In the genomic region with DNA sequence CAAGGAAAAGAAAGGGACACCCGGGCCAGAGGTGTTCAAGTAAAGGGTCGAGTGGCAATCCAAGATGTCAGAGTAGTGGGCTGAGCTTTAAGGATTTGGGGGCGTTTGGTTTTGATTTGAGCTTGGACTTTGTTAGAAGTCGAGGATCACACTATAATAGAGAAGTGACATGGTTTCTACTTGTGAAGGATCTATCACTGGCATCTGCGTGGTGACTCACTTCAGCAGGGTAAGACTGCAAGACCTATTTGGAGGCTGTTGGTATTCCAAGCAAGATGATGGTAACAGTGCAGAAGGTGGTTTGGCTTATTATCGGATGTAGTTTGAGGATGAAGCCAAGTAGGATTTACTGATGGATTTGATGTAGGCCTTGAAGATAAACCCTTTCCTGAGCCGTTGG, we compare ENCODE assay signal across 8 mouse cellular contexts. TPM values are rescaled to one million over a fixed set of nuclear protein-coding genes. Genes with fewer than 3 reads are reported as not detected.
DNase-seq lines count a peak whose midpoint lies in the region; ATAC-seq and TF ChIP-seq lines count a peak whose summit lies in the region.

No protein-coding gene starts in this region.

- H3K79me2 ChIP-seq in macrophage (ENCODE audit: inconsistent target): peaks cover 29% of the 10 kb centered on the region

- peak; percentile 1 for DNase-seq in embryo, embryonic 9.5 days (ENCODE audit: extremely low spot score)
- DNase-seq in embryo, embryonic 10.5 days (ENCODE audit: low spot score): no peak
- no peak for DNase-seq in forebrain, postnatal 0 days
- no peak for DNase-seq in thymus, postnatal 0 days (ENCODE audit: low spot score)
- no peak for DNase-seq in left cerebral cortex, postnatal 14 days (ENCODE audit: low spot score in 2 of 2)
- no peak for DNase-seq in layer of hippocampus, postnatal 10 days (ENCODE audit: low spot score in 2 of 2)

- no peaks in the 10 kb centered on the region for H3K27me3 ChIP-seq in E14TG2a.4 (ENCODE audit: insufficient read depth, low read length)
- H3K27me3 ChIP-seq in forebrain, postnatal 0 days (ENCODE audit: insufficient read depth, low read length): no peaks in the 10 kb centered on the region

- TF ChIP-seq CTCF in E14TG2a.4 (conservative IDR thresholded peaks at IDR 0.05; ENCODE audit: low read length): no peak
- no peak for TF ChIP-seq CTCF in forebrain, postnatal 0 days (IDR thresholded peaks at IDR 0.05; ENCODE audit: low read depth)

- H3K27ac ChIP-seq in forebrain, postnatal 0 days (ENCODE audit: low read depth, low read length): no peak overlapping the region
- no peak overlapping the region for H3K27ac ChIP-seq in macrophage

- 53% methylated on average over 7 of the region's 7 CpGs for WGBS in forebrain, postnatal 0 days
- 47% methylated on average over 7 of the region's 7 CpGs for WGBS in macrophage (ENCODE audit: missing documents)

- H3K9me3 ChIP-seq in E14TG2a.4 (ENCODE audit: low read length): no peaks in the 10 kb centered on the region
- no peaks in the 10 kb centered on the region for H3K9me3 ChIP-seq in forebrain, postnatal 0 days (ENCODE audit: low read length)

- H3K4me1 ChIP-seq in E14TG2a.4 (replicated peaks; ENCODE audit: low read depth, low read length): peaks cover 14% of the 10 kb centered on the region
- peaks cover 9% of the 10 kb centered on the region for H3K4me1 ChIP-seq in forebrain, postnatal 0 days (ENCODE audit: insufficient read depth)

- H3K36me3 ChIP-seq in E14TG2a.4 (ENCODE audit: insufficient read depth, low read length): peaks cover 29% of the 10 kb centered on the region
- H3K36me3 ChIP-seq in forebrain, postnatal 0 days (ENCODE audit: insufficient read depth): peaks cover 18% of the 10 kb centered on the region
- H3K36me3 ChIP-seq in macrophage (ENCODE audit: inconsistent target): peaks cover 19% of the 10 kb centered on the region; the same call in 1 of the 2 replicates

- H3K4me2 ChIP-seq in forebrain, postnatal 0 days (ENCODE audit: low read depth): peak overlapping the region; percentile 72

- H3K9ac ChIP-seq in forebrain, postnatal 0 days: peak overlapping the region; percentile 93; the same call in 1 of the 2 replicates

- H3K4me3 ChIP-seq in E14TG2a.4 (replicated peaks; ENCODE audit: low read length) (peak overlapping the region; percentile 95), macrophage (ENCODE audit: inconsistent target) (peak overlapping the region; percentile 47)
- H3K4me3 ChIP-seq in forebrain, postnatal 0 days (ENCODE audit: low read depth, low read length): peak overlapping the region; percentile 89

- no peak for ATAC-seq in forebrain, postnatal 0 days

- intact Hi-C loops in left cerebral cortex, postnatal 14 days (cut with DNase I): no loop called here

RNA-seq across cellular contexts. Expression of a gene that starts 1.1 kb away (rescaled TPM):
- total RNA-seq in forebrain, postnatal 0 days (2014; rRNA removed): 12.6 and 20.3 TPM in 2 replicates
- 82.6 and 83.2 TPM in 2 replicates for polyA plus RNA-seq in forebrain, postnatal 0 days (2015; fragmentation: Nextera tagmentation; extraction: Ambion mirVana)
- total RNA-seq in macrophage (2018; cell fraction: chromatin; rRNA removed): 10 to 100 TPM in 14 of 26 experiments, 1 to 10 TPM in 11, under 1 TPM in 1; 0.62 to 31.6 (median 10.9) TPM
- 10 to 100 TPM in 25 of 26 experiments, 1 to 10 TPM in 1; 7.6 to 29.2 (median 19.0) TPM for total RNA-seq in macrophage (2018; cell fraction: cytosol; rRNA removed)
- 10 to 100 TPM in 10 of 26 experiments, 1 to 10 TPM in 16; 2.5 to 29.9 (median 8.8) TPM for total RNA-seq in macrophage (2018; cell fraction: nucleus; rRNA removed)
- 12.5 to 19.3 TPM (median 19.2 TPM) in 3 replicates for polyA plus RNA-seq in macrophage (2018)
- 105 and 111 TPM in 2 replicates for polyA plus RNA-seq in thymus, postnatal 0 days (2015; fragmentation: Nextera tagmentation; extraction: Ambion mirVana)
- 10 to 100 TPM; 42.8 to 45.9 TPM for total RNA-seq in left cerebral cortex, postnatal 14 days (2021)
- 10 to 100 TPM; 43.5 to 50.7 TPM for total RNA-seq in layer of hippocampus, postnatal 10 days (2021)

RNA-seq across cellular contexts. Expression of a gene that starts 11.2 kb away (rescaled TPM):
- 1.0 and 1.1 TPM in 2 replicates for total RNA-seq in forebrain, postnatal 0 days (2014; rRNA removed)
- 0.35 and 0.74 TPM in 2 replicates for polyA plus RNA-seq in forebrain, postnatal 0 days (2015; fragmentation: Nextera tagmentation; extraction: Ambion mirVana)
- 10 to 100 TPM in 4 of 26 experiments, 1 to 10 TPM in 22; 1.2 to 31.5 (median 3.2) TPM for total RNA-seq in macrophage (2018; cell fraction: chromatin; rRNA removed)
- total RNA-seq in macrophage (2018; cell fraction: cytosol; rRNA removed): under 1 TPM in 25 of 26 experiments, not detected in 1; 0.09 to 0.76 (median 0.17) TPM
- 10 to 100 TPM in 3 of 26 experiments, 1 to 10 TPM in 20, under 1 TPM in 3; 0.72 to 17.4 (median 2.0) TPM for total RNA-seq in macrophage (2018; cell fraction: nucleus; rRNA removed)
- polyA plus RNA-seq in macrophage (2018): 0.16 to 0.20 TPM (median 0.18 TPM) in 3 replicates
- polyA plus RNA-seq in thymus, postnatal 0 days (2015; fragmentation: Nextera tagmentation; extraction: Ambion mirVana): 0.30 and 0.42 TPM in 2 replicates
- total RNA-seq in left cerebral cortex, postnatal 14 days (2021): 1 to 10 TPM; 1.6 to 2.5 TPM
- total RNA-seq in layer of hippocampus, postnatal 10 days (2021): 1 to 10 TPM; 2.5 to 2.8 TPM

RNA-seq across cellular contexts. Expression of a gene that starts 43.2 kb away (rescaled TPM):
- total RNA-seq in forebrain, postnatal 0 days (2014; rRNA removed): 1.0 and 1.6 TPM in 2 replicates
- 0.79 and 1.6 TPM in 2 replicates for polyA plus RNA-seq in forebrain, postnatal 0 days (2015; fragmentation: Nextera tagmentation; extraction: Ambion mirVana)
- total RNA-seq in macrophage (2018; cell fraction: chromatin; rRNA removed): not detected
- total RNA-seq in macrophage (2018; cell fraction: cytosol; rRNA removed): under 1 TPM in 1 of 26 experiments, not detected in 25; 0.10 TPM
- total RNA-seq in macrophage (2018; cell fraction: nucleus; rRNA removed): not detected
- polyA plus RNA-seq in macrophage (2018): not detected in 3 replicates
- 2.3 and 2.4 TPM in 2 replicates for polyA plus RNA-seq in thymus, postnatal 0 days (2015; fragmentation: Nextera tagmentation; extraction: Ambion mirVana)
- total RNA-seq in left cerebral cortex, postnatal 14 days (2021): under 1 TPM; 0.53 to 0.70 TPM
- total RNA-seq in layer of hippocampus, postnatal 10 days (2021): under 1 TPM in 1 of 2 experiments, not detected in 1; 0.87 TPM

RNA-seq across cellular contexts. Expression of a gene that starts 47.5 kb away (rescaled TPM):
- total RNA-seq in forebrain, postnatal 0 days (2014; rRNA removed): 23.9 and 27.8 TPM in 2 replicates
- 4.7 and 6.0 TPM in 2 replicates for polyA plus RNA-seq in forebrain, postnatal 0 days (2015; fragmentation: Nextera tagmentation; extraction: Ambion mirVana)
- 1 to 10 TPM in 19 of 26 experiments, under 1 TPM in 7; 0.50 to 8.8 (median 2.4) TPM for total RNA-seq in macrophage (2018; cell fraction: chromatin; rRNA removed)
- 1 to 10 TPM; 1.3 to 9.9 (median 4.6) TPM for total RNA-seq in macrophage (2018; cell fraction: cytosol; rRNA removed)
- 10 to 100 TPM in 5 of 26 experiments, 1 to 10 TPM in 21; 1.2 to 17.0 (median 3.3) TPM for total RNA-seq in macrophage (2018; cell fraction: nucleus; rRNA removed)
- polyA plus RNA-seq in macrophage (2018): 3.3 to 5.6 TPM (median 4.8 TPM) in 3 replicates
- polyA plus RNA-seq in thymus, postnatal 0 days (2015; fragmentation: Nextera tagmentation; extraction: Ambion mirVana): 7.3 and 7.7 TPM in 2 replicates
- total RNA-seq in left cerebral cortex, postnatal 14 days (2021): 10 to 100 TPM; 22.9 to 23.8 TPM
- total RNA-seq in layer of hippocampus, postnatal 10 days (2021): 10 to 100 TPM; 23.5 to 25.7 TPM
